Comparison of ENCODE assay signal across 20 mouse cellular contexts in genomic region chr7:43934747-43935146, GRCm38 (mm10). TPM values are rescaled to one million over a fixed set of nuclear protein-coding genes. Genes with fewer than 3 reads are reported as not detected.
"Had no signal": no experiment of that assay in that cellular context is flagged by ENCODE, and none has a peak within 500 bp of the region (broad histone marks: within the 10 kb centered on the region; RNA-seq: fewer than 3 reads in every experiment).

No protein-coding gene starts in this region.

- H3K4me3 ChIP-seq: liver, embryonic 15.5 days; midbrain, embryonic 13.5 days; neural tube, embryonic 15.5 days had no signal

- H3K36me3 ChIP-seq: liver, embryonic 15.5 days; midbrain, embryonic 13.5 days; neural tube, embryonic 15.5 days had no signal

- ATAC-seq: hindbrain, embryonic 16.5 days; inflammation-experienced regulatory T-cells, adult 6 months; intestine, postnatal 0 days; lung, postnatal 0 days; midbrain, embryonic 13.5 days had no signal

- H3K4me2 ChIP-seq: liver, embryonic 11.5 days; liver, embryonic 15.5 days; midbrain, embryonic 13.5 days; neural tube, embryonic 15.5 days had no signal

- DNase-seq: left cerebral cortex, postnatal 4 days; lung, adult 2 months; lung, postnatal 36 days; right cerebral cortex, adult 18-20 months; right cerebral cortex, postnatal 25 days had no signal

- H3K27ac ChIP-seq: liver, embryonic 15.5 days; midbrain, embryonic 13.5 days; neural tube, embryonic 15.5 days; stomach, postnatal 0 days had no signal

- H3K27me3 ChIP-seq: liver, embryonic 15.5 days; midbrain, embryonic 13.5 days; neural tube, embryonic 15.5 days had no signal

- H3K9me3 ChIP-seq: liver, embryonic 15.5 days; midbrain, embryonic 13.5 days; neural tube, embryonic 15.5 days had no signal

- H3K4me1 ChIP-seq: liver, embryonic 15.5 days; midbrain, embryonic 13.5 days; neural tube, embryonic 15.5 days had no signal

- H3K9ac ChIP-seq: liver, embryonic 15.5 days; midbrain, embryonic 13.5 days; neural tube, embryonic 15.5 days had no signal

RNA-seq across cellular contexts. Expression of gene Klk15, which starts 1.2 kb away (rescaled TPM):
- total RNA-seq: left cerebral cortex, postnatal 10 days; left cerebral cortex, postnatal 4 days; megakaryocyte progenitor cell, adult 5-6 weeks; midbrain, postnatal 0 days had no signal
- polyA plus RNA-seq: hindbrain, embryonic 16.5 days; inflammation-experienced regulatory T-cells, adult 6 months; intestine, postnatal 0 days; limb, embryonic 14.5 days; liver, embryonic 11.5 days; liver, embryonic 15.5 days; lung, adult 2 months; lung, postnatal 0 days; midbrain, embryonic 13.5 days; midbrain, postnatal 0 days; neural tube, embryonic 11.5 days; neural tube, embryonic 15.5 days; small intestine, adult 2 months; stomach, postnatal 0 days had no signal

RNA-seq across cellular contexts. Expression of gene Klk1b8, which starts 15.7 kb away (rescaled TPM):
- total RNA-seq: left cerebral cortex, postnatal 10 days; left cerebral cortex, postnatal 4 days; megakaryocyte progenitor cell, adult 5-6 weeks; midbrain, postnatal 0 days had no signal
- polyA plus RNA-seq: hindbrain, embryonic 16.5 days; inflammation-experienced regulatory T-cells, adult 6 months; intestine, postnatal 0 days; limb, embryonic 14.5 days; liver, embryonic 11.5 days; liver, embryonic 15.5 days; lung, adult 2 months; lung, postnatal 0 days; midbrain, embryonic 13.5 days; midbrain, postnatal 0 days; neural tube, embryonic 11.5 days; neural tube, embryonic 15.5 days; small intestine, adult 2 months; stomach, postnatal 0 days had no signal

RNA-seq across cellular contexts. Expression of gene Klk1b1, which starts 31.8 kb away (rescaled TPM):
- total RNA-seq: left cerebral cortex, postnatal 10 days; left cerebral cortex, postnatal 4 days; megakaryocyte progenitor cell, adult 5-6 weeks; midbrain, postnatal 0 days had no signal
- polyA plus RNA-seq: hindbrain, embryonic 16.5 days; inflammation-experienced regulatory T-cells, adult 6 months; intestine, postnatal 0 days; limb, embryonic 14.5 days; liver, embryonic 11.5 days; liver, embryonic 15.5 days; lung, adult 2 months; lung, postnatal 0 days; midbrain, embryonic 13.5 days; midbrain, postnatal 0 days; neural tube, embryonic 11.5 days; neural tube, embryonic 15.5 days; small intestine, adult 2 months; stomach, postnatal 0 days had no signal

RNA-seq across cellular contexts. Expression of gene Klk1b9, which starts 41.1 kb away (rescaled TPM):
- total RNA-seq: left cerebral cortex, postnatal 10 days; left cerebral cortex, postnatal 4 days; megakaryocyte progenitor cell, adult 5-6 weeks; midbrain, postnatal 0 days had no signal
- polyA plus RNA-seq: hindbrain, embryonic 16.5 days; intestine, postnatal 0 days; limb, embryonic 14.5 days; liver, embryonic 11.5 days; liver, embryonic 15.5 days; lung, adult 2 months; lung, postnatal 0 days; midbrain, embryonic 13.5 days; midbrain, postnatal 0 days; neural tube, embryonic 11.5 days; neural tube, embryonic 15.5 days; small intestine, adult 2 months; stomach, postnatal 0 days had no signal

RNA-seq across cellular contexts. Expression of gene Klk4, which starts 53.8 kb away (rescaled TPM):
- total RNA-seq: left cerebral cortex, postnatal 10 days; left cerebral cortex, postnatal 4 days; megakaryocyte progenitor cell, adult 5-6 weeks had no signal
- polyA plus RNA-seq: inflammation-experienced regulatory T-cells, adult 6 months; intestine, postnatal 0 days; liver, embryonic 15.5 days; lung, adult 2 months; lung, postnatal 0 days; midbrain, embryonic 13.5 days; midbrain, postnatal 0 days; neural tube, embryonic 11.5 days; neural tube, embryonic 15.5 days; small intestine, adult 2 months; stomach, postnatal 0 days had no signal
